Mouse (Mus musculus) R1 (cell line): ENCODE results near the gene Lgr4.

Experiments used
- DNase-seq: peaks from one replicate; pipeline ENCODE4 v3.0.0-alpha.2; 2018; ENCODE audit warnings: low read depth, low spot score

Gene Lgr4

DNA sequence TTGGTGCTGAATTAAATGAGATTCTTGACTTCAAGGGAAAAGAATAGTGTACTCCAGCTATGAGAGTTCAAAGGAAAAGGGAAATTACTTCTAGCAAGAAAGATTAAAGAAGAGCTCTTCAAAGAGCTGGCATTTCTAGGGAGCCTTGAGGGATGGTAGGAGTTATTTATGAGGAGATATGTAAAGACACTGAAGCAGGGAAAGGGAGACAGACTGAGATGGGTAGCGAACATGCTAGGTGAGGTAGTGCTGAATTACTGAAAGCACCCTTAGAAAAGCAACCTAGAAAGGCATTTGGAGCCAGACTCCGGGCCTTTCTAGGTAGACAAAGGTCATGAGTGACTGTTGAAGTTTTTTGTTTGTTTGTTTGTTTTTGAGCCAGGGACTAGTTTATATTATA is 58.7 kb downstream of the Lgr4 start:
- no peak for DNase-seq

DNA sequence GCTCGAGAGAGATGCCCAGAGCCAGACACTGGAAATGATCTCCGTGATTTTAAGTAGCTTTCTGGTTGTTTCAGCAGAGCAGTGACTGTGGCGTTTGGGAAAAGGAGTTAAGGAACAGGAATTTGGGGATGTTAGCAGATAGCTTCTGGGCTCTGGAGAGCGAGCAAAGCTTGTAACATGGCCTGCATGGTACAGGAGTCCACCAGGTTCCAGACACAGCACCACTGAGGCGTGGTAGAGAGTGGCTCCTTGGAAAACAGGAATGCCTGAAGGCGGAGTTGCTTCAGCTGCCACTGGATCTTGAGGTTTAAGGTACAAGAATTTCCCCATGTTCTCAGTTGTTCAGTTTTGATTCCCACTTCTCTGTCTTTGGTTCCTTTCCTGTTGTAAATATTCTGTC is 59.9 kb downstream of the Lgr4 start:
- no peak for DNase-seq

DNA sequence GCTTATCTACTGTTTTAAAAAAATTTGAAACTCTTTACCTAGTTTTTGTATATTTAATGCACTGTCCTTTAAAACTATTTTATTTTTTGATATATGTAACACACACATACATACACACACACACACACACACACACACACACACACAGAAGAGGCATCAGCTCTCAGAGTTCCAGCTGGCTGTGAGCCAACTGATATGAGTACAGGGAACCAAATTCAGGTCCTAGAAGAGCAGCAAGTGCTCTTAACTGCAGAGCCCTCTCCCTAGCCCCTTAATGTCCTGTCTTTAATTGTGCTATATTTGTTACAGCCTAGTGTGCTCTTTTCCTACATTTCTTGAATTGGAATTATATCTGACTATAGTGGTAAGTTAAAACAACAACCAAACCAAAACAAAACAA is 61.8 kb downstream of the Lgr4 start:
- no peak for DNase-seq

DNA sequence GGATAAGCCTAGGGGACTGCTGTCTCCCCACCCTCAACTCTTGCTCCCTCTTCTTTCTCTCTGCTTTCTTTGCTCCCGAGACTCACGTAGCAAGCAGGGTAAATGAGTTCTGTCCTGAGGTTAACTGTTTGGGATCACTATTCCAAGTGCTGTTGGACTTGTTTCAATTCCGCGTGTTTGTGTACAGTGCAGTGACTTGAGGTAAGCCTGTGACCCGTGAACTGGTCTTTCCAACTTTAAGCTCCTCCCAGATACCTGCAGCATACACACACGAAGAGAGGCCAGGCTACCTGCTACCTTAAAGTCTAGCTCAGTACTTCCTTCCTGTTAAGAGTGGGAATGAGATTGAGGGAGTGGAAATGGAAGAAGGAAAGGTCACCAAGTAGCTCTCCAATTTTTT is 66.0 kb downstream of the Lgr4 start:
- no peak for DNase-seq

DNA sequence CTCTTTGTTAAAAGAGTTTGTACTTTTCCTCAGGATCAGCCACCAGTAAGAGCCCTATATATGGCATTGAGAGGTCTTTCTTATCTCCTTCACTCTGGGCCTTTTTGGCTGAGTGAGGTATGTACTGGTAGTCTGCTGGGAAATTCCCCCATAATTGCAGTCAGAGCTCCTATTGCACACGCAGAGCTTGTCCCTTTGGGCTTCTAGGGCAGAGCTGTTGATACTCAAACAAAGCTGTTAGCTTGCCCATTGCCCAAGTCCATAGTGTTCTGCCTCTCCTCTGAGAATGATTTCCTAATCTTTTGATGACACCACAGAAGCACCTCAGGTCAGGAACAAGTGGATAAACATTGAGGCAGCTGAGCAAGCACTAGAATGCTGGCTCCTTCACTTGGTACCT is 67.5 kb downstream of the Lgr4 start:
- no peak for DNase-seq

DNA sequence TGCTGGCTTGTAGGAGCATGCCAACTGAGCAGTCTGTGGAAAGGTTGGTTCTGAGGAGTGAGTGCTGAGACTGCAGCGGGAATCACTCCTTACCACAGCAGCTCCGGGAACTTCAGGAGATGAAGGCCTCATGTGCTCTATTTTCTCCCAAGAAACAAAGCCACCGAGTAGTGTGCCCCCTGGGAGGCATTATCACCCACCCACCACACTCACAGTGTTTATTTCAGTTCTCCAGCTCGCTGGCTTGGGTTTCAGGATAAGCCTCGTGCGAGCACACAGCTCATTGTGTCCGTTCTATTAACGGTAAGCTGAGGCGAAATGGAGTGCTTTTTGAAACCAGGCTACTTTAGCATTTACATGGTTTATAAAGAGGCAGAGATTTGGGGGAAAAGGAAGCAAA is 68.1 kb downstream of the Lgr4 start:
- DNase-seq, result no peak

DNA sequence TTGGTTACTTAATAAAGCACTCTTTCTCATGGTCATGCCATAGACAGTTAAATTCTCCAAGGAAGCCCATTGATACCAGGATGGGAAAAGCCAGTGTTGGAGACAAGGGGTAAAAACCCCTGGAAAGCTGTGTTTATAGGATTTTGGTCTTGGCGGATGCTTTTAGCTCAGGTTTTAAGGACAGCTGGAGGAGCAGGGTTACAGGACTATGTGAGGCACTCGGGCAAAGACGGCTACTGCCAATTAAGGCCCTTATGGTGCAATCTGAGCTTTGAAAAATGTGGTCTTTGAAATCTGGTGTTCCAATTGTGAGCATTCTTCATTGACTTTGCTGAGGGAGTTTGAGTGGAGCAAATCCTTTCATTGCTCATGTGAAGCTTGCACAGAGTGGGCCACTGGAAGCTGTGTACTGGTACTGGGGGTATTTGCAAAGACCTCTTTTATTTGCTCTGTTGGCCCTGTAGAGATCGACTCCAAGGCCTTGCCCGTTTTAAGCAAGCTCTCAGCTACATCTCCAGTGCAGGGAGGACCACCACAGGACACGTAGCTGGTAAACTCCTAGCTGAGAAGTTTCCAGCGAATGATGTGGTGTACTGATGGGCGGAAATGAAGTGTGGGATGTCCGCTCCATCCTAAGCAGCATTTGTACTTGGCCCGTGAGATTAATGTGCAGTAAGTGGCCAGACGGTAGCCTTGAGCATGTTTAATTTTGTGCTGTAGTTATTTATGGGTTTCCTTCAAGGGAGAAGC is 68.8 kb downstream of the Lgr4 start:
- DNase-seq, result no peak

DNA sequence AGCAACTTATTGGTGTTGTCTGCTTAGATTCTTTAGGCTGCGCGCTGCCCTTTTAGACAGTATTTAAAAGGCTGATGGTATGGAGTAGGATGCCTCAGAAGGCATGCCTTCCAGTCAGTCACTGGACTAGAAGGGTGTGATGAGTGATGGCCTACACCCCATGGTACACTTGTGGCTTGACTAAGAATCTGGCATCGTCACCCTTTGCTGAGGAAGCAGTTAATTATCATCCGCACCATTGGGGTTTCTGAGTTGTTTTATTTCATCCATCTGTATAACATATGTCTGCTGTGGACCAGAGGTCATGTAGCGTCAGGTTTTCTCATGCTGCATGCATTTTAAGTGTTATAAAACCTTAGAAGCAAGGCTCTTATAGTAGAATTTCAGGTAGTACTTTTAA is 70.5 kb downstream of the Lgr4 start:
- no peak for DNase-seq

DNA sequence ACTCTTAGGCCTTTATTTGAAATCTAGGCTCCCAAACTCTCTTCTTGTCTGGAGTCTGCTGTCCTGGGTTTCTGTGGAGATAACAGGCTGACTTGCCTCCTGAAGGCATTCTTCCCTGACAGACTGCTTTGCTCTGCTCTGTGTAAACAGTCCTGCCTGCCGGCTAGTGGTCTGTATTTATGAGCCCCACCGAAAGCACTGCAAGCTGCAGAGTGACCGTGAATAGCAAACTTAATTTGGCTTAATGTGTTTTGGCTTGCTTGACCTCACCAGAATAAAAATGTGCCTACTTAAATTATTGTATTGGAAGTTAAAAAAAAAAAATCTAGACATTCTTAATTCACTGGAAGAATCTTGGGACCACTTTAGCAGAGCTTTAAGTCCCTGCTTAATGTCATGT is 71.7 kb downstream of the Lgr4 start:
- no peak for DNase-seq

DNA sequence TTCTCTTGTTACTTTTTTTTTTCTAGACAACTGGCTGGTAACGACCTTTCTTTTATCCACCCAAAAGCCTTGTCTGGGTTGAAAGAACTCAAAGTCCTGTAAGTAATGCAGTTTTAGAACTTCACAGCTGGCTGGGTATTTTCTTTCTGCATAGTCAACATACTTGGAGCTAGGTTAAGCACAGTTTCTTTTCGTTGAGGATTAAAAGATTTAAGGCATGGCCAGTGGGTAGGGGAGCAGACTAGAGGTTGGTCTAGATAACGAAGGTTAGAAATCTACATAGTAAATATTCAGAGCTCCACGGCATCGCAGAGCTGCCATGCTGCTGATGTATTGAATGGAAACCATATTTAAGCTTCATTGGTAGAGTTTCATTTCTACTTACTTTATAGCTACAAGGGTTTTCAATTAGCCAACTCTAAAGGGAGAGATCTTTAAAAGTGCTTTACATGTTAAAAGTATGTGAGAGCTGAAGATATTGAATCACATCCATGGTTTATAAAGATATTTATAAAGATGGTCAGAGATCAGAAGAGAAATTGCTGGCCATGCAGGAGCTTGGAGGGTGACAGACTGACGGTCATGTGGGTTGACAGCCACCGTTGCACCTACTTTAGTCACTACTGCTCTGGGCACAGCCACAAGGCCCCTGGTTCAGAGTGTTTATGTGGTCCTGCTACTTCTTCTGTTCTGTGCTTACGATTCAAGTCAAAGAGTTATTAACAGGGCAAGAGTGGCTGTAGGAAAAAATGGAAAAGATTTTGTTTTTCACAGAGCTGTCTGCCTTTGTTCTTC is 72.4 kb downstream of the Lgr4 start:
- no peak for DNase-seq

DNA sequence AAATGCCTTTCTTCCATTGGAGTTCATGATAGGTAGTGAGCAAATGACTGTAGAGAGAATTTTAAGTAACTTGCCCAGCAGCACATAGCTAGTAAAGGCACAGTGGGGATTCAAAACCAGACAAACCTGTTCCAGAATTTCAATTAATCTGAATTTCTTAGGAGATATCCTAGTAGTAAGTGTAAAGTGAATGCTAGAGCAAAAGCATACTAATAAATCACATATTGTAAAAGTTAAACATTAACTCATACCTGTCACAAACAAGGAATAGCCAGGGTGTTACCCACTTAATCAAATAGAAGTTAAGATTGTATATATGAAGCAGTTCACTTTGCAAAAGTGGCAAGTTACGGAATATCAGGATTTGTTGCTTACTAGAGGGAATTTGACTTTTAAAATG is 74.3 kb downstream of the Lgr4 start:
- DNase-seq, result no peak

DNA sequence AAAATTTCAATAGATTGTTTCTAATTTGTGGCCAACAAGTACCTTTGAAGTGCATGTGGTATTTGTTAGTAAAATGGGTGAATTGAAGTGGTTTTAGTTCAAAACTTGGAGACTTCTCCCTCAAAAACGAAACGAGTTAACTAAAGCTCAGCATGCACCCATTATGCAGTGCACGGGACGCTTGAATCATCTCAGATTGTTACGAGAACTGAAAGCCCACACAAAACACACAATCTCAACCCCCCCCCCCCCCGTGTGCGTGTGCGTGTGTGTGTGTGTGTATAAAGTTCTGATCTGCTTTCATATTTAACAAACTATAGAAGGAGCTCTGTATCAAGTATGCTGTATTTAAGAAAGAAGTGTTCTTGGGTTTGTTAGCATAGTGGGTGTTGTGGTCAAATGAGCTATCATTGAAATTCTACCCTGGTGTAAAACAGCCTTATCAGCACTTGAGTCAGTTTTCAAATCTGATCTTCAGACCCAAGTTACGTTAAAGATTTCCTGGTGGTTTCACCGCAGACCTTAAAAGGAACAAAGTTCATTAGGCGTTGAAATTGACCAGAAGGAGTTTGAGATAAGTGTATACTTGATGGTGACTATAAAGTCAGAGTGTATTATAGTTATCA is 75.1 kb downstream of the Lgr4 start:
- DNase-seq, result no peak

DNA sequence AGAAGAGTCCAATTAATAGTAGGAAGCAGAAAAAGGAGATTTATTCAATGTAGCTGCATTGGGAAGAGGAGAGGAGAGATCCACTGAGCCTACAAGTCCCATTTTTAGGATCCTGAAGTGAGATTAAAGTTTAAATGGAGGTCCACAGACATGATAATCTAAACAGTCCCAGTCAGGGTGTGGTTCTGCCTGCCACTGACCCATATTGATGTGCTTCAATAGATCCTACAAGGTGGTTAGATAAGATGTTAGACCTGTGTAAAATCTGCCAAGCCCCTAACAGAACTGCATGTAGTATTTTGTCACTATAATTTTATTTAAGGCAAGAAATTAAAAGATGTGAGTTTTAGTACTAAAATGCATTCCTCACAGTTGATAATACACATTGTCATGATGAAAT is 76.0 kb downstream of the Lgr4 start:
- DNase-seq, result no peak

DNA sequence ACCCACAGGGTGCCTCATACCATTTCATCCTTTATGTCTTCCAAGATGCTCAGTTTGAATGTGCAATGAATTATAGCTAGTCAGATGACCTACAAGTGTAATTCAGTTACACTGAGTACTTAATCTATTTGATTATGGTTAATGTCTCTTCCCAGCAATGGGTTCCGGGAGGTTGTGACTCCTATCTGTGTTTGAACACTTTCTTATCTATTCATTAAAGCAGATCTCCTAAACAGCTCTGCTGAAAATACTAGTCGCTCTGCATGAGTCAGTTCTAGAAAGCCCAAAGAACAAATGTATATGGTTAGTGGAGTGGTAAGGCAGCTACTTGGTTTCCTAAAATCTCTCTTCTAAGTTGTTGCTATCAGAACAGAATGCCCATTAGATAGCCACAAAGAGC is 77.6 kb downstream of the Lgr4 start:
- DNase-seq, result no peak

DNA sequence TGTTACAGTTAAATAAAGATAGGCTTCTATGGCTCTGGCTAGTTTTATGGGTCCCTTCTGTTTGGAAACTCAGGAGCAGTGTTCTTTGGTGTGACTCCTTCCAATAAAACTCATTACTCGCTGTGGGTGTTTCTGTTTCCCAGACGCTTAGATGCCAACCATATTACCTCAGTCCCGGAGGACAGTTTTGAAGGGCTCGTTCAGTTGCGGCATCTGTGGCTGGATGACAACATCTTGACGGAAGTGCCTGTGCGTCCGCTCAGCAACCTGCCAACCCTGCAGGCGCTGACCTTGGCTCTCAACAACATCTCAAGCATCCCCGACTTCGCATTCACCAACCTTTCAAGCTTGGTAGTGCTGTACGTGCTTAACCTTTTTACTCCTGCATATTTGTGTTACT is 79.0 kb downstream of the Lgr4 start:
- DNase-seq, result no peak

DNA sequence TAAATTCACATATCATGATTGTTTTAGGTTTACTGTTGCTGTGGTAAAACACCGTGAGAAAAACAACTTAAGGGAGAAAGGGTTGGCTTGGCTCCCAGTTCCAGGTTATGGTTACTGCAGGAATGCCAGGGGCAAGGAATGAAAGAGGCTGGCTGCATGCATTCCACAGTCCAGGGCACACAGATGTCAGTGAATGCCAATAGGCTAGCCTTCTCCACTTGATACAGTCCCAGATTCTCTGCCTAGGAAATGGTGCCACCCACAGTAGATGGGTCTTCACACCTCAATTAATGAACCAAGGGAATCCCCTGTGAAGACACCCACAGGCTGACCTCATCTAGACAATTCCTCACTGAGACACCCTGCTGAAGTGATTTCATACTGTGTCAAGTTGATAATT is 87.2 kb downstream of the Lgr4 start:
- DNase-seq, result no peak

DNA sequence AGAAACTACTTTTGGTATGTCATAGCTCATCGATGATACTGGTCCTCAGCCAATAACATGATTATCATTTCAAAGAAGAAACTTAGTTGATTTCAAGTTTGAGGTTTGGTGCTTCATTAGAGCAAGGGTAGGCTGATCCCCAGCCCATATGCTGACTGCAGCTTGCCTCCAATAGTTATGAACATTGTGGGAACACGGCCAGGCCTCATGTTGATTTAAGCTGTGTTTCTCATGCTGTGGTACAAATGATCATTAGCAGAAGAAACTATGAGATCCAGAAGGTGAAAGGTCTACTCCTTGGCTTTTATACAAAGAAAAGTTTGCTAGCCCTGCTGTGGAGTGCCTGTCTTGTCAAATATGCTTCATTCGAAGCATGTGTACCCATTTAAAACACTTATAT is 87.7 kb downstream of the Lgr4 start:
- no peak for DNase-seq

DNA sequence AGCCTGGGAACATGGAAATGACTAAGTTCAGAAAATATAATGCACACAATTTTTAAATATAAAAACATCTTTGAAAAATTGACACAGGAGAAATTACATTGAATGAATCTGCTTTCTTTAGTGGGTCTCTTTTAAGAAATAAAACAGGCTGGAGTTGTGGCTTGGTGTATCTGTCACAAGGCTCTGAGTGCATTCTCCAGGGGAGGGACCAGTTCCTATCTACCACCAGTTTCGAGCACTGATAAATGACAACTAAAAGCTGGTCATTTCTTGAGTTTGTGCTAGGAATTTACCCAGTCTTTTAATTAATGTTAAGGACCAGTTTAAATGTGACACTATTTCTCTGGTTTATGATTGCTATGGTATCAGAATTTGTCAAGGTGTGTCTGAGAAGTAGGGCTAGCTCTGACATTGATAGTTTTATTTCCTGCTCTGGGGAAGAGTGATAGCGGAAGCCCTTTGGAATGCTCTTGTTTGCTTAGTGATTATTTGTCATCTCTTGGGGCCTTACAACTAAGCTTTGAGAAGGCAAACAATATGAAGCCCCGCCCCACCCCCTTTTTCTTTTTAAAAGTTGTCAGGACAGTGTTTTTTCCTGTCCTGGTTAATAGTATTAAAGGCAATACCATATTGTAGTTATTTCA is 88.3 kb downstream of the Lgr4 start:
- no peak for DNase-seq

DNA sequence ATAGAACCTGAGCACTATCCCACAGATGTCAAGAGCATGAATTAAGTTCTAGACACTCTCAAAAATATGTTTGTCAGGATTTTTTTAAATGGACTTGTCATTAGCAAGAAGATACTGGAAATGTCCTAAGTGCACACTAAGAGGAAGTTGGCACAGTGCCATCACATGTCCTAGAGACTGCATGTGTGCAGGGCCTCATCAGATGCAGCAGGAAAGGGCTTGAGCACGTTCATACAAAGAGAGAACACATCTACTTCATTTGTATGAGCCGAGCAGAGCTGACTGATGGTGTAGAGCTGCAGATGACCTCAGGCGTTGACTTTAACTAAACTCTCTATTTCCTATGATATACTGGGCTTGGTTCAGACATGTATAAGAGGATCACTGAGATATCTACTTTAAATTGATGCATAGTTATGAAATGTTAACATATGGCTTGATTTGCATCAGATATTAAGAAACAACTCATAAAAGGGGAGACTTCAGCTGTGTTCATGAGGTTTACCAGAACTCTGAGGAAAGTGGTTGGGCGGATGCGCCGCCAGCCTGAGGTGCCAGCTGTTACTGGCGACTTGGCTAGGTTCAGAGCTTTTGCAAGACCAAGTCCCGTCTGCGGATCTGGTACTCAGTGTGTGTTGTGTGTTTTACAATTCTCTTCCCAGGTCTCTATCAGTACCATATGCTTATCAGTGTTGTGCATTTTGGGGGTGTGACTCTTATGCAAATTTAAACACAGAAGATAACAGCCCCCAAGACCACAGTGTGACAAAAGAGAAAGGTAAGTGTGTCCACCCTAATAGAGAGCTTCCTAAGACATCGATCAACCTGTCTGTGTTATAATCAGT is 90.2 kb downstream of the Lgr4 start:
- no peak for DNase-seq

DNA sequence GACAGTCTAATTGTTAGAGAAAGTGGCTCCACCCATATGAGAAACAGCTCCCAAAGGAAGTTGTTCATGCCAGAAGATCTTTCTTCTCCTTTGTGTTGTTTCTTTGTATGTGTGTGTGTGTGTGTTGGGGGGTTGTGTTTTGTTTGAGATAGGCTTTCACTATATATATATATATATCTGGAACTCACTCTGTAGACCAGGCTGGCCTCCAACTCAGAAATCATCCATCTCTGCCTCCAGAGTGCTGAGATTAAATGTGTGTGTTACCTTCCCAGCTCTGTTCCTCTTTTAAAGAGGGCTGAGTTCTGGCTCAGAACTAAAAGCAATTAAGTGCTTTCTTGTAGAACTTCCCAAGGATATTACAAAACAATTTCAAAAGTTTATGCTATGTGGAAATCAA is 92.0 kb downstream of the Lgr4 start:
- no peak for DNase-seq

DNA sequence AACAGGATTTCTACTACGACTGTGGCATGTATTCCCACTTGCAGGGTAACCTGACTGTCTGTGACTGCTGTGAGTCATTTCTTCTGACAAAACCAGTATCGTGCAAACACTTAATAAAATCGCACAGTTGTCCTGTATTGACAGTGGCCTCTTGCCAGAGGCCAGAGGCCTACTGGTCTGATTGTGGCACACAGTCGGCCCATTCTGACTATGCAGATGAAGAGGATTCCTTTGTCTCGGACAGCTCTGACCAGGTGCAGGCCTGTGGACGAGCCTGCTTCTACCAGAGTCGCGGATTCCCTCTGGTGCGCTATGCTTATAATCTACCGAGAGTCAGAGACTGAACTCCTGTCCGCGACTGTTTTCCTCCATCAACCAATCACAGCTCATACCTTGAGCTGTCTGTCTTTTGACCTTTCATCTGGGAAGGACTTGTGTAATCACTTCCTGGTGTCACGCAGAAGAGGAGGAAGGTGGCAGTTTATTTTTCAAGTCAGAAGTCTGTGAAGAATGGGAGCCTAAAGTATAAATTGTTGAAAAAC is 94.8 kb downstream of the Lgr4 start:
- DNase-seq, result peak; percentile 64
